Mouse (Mus musculus) T-helper 17 cell (primary cell): ENCODE results near the gene Pga5.

Experiments
- in situ Hi-C, 2 experiments: fragments of 300-600 bp; cut with MboI, MseI; formaldehyde crosslinking; loops; 1 replicate in 1 of 2; 2 replicates in 1 of 2; pipeline ENCODE4 v1.15.1; 2025; ENCODE audit warnings: high pct_unique_total_duplicates in 2 of 2

Pga5 gene

DNA sequence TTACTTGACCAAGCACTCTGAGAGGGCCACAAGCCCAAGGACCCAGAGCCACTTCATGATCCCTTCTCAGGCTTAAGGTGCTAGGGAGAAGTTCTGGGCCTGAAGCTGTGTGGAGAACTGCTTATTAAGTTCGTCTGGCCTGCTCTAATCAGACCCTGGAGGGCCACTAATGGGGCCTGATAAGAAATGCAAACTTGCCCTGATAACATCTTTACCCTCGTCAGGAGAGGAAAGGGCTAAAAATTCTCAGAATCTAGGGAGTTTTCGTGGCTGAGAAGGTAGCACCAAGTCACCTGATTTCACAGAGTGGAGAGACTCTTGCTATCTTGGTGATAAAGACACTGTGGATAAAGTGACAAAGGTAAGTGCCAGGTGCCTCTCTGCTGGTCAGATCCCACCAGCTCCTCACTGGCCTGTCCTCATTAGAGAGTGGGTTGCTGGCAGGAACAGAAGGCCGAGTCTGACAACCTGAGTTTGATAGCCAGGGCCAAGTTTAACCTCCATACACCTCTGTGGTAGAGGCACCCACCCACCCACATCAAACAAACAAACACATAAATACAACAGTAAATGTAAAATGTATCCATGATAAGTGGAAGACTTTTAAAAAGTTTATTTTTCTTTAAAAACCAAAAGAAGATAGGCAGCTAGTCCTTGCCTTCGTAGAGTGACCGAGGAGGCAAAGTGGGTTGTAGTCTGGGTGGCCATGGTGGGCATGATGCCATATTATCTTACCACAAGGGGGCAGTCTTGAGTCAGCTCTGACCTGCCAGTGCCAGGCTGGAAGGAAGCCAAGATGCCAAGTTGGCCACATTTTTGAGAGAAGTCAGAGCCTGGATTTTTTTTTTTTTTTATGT, at the start of gene Pga5:
Gene Pga5, minus strand, starts transcription at position 157 of the 857 bp plus-strand sequence.
- in situ Hi-C loops: no loop called here

DNA sequence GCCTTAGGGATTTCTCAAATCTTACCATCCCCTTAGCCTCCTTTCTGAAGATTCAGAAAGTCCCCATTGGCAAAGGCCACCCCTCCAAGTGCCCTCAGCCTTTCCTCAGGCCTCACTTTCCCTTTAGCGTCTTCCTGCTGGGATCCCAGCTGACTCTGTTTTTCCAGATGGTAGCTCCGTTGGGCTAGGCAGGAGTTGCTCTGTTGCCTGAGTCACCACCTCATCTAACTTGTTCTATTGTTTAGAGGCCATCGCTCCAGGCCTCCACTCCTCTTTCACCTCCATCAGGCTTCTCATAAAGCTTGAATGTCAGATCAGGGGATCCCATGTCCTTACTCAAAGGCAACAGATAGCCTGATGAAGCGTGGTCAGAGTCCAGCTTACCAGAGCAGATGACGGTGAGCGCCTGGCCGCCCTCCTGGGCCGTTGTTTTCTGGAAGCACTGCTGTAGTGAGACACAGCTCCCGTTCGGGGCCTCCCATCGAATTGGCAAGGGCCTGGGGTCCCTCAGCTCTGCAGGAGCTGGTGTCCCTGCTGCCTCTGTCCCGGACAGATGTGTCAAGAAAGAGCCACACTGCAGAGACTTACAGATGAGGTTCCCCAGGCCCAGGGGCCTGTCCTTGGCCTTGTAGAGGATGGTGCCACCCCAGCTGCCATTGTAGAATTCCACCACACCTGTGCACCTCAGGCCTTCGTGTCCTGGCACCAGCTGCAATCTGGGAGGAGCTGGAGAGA, 46.9 kb upstream of the Pga5 start:
- in situ Hi-C loops: no loop called here

DNA sequence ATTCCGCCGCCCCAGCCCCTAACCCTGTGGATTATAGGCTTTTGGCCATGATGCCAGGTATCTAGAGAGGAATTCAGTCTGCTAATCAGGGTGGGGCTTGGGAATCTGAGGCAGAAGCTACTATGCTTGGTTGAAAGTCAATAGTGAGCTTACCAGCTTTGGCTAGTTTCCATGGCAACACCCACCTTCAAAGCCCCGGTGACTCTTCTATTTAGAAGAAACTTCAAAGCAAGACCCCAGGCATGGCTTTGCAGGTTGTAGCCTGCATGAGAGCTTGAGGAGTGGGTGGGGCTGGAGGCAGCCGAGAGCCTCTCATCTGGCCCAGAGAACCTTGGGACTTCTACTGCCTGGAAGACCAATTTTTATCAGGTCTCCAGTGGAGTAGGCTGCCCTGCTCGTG, 45.8 kb upstream of the Pga5 start:
- in situ Hi-C loops: no loop called here

DNA sequence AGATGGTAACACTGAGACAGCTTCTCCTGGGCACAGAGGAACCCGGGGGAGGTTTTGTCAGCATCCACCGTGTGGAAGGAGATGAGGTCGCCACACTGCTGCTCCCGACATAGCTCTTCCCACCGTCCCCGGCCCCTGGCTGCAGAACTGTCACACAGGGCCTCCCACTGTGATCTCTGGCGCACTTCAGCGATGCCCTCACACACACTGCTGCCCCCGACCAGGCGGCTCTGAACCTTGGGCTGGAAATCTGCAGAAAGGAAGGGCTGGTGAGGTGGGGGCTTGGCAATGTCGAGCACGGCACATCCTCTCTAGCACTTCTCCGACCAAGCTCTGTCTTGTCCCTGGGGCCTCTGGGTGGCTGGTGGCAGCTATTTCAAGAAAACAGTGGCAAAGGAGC, 45.2 kb upstream of the Pga5 start:
- in situ Hi-C loops: no loop called here

DNA sequence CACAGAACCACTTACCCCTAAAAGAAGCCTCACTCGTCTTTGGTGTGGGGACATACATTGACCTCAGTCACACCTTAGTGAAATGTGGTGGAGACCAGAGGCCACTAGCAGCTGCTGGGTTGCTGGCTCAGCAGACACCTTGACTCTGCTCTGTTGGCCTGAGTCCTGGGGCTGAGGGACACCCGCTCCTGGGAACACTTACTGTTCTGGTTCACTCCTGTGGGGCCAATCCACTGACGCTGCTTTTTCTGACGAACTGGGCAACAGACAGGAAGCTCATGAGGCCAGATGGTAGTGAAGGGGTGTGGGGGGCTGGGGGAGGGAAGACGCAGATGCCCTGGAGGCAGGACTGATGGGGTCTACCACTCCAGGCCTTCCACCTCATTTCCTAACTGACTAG, 43.2 kb upstream of the Pga5 start:
- in situ Hi-C loops: no loop called here

DNA sequence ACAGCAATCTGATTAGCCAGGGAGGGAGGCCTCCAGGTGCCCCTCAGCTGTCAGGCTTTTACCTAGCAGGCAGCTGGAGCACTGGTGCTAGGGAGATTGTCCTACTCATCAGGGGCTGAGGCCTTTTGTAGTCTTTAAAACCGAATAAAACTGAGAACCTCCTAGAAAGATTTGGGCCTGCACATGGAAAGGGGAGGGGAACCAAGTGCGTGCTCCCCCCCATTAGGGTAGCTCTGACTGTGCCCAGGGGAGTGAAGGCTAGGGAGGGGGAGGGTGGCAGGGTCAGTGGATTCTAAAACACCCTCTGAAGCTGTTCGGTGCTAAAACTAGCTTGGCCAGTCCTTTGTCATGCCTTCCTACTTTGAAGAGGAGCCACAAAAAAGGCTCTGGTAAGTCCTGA, 42.7 kb upstream of the Pga5 start:
- in situ Hi-C loops: no loop called here

DNA sequence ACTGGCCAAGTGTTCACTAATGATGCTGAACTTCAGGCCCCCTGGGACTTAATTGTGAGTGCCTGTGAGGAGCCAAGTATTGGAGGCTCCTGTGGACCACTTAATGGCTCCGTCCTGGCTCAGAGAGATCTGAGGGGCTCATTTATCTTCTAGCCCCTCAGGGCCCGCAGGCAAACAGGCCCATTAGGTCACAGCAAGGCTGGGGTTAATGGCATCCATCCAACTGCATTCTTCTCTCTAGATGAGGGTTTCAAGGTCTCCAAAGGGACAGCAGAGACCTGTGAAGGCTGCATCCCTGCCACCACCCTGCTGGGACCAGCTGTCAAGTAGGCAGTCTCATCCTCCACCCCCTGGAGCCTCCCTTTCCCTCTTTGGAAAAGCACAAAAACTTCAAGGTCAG, 41.9 kb upstream of the Pga5 start:
- in situ Hi-C loops: no loop called here

DNA sequence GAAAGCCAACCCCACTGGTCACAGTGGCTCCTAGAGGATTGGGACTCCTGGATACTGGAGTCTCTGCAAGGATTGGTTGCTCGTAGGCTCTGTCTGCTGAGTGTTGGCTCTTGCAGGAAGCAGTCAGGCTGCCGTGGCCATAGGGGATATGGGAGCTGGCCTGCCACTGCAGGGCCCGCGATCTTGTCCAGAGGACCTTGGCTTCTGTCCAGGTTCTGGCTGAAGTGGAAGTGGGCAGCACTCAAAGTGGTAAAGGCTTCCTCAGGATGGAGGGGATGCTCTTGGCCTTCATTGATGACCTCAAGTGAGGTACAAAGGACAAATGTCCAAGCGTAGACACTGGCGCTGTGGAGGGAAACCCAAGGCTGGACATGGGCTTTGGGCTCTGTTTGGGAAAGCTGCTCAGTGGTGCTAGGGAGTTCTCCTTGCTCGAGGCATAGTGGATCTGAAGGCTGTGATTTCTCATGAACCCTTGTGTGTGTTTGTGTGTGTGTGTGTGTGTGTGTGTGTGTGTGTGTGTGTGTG, 40.4 kb upstream of the Pga5 start:
- in situ Hi-C loops: no loop called here

DNA sequence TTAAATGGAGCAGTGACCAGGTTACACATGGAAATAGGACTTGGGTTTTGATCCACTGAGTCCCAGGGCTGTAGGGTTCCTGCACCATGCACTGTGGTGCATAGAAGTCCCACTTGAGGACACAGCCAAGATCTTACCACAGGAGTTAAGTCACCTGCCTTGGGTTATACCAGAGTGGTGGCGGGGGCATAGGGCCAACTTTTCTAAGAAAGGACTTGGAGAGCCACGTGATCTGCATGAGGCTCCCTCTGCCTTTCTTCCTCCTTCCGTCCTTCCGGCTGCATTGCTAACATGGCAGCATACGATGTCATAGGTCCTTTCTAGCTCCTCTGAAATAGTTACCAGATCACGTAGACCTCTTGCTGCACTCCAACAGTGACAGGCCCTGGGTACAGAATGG, 37.6 kb upstream of the Pga5 start:
- in situ Hi-C loops: no loop called here

DNA sequence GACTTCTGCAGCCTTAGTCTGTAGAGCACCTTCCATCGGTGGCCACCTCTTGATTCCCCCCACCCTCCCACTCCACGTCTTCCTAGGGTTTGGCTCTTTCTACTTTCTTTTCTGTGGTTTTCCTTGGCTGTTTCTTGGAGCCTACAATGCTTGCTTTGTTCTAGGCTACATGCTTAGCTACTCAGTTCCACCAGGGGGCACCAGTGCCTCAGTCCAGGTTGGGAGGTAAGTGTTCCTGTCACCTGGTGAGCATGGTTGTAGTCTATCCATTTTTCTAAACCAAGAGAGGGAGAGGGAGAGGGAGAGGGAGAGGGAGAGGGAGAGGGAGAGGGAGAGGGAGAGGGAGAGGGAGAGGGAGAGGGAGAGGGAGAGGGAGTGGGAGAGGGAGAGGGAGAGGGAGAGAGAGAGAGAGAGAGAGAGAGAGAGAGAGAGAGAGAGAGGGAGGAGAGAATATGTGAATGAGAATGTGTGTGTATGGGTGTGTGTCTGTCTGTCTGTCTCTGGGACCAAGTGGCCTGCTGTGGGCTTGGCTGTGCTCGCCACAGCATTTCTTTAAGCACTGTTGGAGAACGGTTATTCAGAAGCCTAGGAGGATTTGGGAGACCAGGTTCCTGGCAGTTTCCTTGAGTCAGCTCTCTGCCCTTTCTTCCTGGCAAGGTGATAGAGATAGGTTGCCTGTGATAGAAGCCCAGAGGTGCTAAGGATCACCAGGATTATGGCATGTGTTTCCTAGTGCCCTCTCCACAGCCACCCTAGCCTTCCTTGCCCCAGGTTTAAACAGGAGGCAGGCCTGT, 37.0 kb upstream of the Pga5 start:
- in situ Hi-C loops: no loop called here

DNA sequence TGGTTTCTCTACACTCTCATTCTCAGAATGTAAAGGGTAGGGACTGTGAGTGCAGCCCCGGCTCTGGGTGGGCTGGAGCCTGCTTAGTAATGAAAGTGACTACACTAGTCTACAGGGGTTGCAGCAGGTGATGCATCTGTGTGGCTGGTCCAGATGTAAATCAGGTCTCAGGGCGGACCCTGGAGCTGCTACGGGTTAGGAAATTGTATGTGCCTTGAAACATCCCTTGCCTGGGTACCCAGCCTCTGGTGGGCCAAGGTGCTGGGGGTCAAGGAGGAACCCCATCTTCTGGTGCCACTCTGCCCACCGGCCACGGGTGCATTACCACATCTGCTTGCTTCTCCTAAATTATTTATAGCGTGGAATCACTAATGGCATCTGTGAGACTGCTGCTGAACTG, 36.3 kb upstream of the Pga5 start:
- in situ Hi-C loops: no loop called here

DNA sequence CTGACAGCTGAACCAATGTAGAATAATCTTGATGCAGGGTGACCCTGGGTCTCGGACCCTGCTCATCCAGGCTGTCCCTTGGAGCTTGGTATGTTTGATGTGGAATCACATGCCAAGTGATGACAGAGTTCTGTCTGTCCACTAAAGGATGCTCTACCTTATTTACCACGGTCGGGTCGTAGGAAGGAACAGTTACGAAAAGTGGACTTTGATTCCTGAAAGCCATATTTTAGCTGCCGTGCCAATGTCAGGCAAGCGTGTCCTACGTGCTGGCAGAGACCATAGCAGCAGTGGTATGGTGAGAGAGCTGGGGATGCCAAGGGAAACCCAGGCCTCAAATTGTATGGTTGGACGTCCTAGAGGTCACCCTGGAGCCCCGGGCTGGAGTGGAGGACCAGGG, 35.7 kb upstream of the Pga5 start:
- in situ Hi-C loops: no loop called here

DNA sequence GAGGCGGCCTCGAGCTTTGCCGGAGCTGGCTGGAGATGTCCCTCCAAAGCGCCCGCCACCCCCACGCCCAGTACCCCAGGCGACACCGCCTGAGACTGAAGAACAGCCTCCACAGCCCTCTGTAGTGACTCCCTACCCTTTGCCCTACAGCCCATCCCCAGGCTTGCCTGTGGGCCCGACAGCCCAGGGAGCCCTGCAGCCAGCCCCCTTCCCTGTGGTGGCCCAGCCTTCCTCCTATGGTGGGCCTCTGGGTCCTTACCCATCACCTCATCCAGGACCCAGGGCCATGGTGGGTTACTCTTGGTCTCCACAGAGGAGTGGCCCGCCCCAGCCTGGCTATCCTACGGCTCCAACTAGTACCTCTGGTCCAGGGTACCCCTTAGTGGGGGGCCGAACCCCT, 34.8 kb upstream of the Pga5 start:
- in situ Hi-C loops: no loop called here

DNA sequence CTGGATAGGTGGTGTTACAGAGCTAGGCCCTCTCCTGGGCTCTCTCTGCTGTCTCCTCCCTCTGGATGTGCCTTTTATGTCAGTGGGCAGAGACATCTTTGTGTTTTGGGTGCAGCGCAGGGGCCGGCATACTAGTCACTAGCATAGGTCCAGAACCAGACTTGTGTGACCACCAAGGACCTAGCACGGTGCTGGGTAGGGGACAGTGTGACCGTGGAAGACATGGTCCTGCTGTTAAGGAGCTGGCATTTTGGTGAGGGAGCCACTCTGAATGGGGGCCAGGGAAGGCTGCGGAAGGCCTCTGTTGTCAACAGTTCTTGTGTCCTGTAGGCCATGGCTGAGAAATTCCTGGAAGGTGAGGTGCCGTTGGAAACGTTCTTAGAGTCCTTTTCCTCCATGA, 34.3 kb upstream of the Pga5 start:
- in situ Hi-C loops: no loop called here

DNA sequence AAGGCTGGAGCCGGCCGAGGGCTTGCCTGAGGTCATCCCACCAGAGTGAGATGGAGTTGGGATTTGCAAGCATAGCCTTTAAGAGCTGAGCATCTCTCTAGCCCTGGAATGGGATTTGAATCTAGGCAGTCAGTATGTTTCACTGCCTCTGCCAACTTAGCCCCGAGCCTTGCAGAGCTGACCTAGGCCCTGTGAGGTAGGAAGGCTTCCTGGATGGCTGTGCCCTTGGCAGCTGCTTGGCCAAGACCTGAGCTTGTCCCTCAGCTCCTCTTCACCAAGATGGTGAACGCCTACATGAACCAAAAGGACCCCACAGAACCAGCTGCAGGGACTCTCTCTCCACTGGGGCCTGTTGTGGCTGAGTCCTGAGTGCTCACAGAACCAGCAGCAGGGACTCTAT, 32.9 kb upstream of the Pga5 start:
- in situ Hi-C loops: no loop called here

DNA sequence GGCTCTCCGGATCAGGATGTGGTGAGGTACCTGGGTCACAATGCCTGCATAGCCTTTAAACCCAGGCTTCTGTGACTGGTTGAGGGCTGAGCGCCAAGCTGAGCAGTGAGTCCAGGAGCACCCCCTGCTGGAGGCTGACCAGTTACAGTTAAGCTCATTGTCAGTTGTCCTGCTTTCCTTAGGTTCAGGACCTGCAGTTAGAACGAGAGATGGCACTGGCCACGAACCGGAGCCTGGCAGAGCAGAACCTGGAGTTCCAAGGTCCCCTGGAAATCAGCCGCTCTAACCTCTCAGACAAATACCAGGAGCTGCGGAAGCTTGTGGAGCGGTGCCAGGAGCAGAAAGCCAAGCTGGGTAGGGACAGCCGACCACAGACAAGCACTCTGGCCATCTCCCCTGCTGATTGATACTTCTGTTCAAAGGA, 32.2 kb upstream of the Pga5 start:
- in situ Hi-C loops: no loop called here

DNA sequence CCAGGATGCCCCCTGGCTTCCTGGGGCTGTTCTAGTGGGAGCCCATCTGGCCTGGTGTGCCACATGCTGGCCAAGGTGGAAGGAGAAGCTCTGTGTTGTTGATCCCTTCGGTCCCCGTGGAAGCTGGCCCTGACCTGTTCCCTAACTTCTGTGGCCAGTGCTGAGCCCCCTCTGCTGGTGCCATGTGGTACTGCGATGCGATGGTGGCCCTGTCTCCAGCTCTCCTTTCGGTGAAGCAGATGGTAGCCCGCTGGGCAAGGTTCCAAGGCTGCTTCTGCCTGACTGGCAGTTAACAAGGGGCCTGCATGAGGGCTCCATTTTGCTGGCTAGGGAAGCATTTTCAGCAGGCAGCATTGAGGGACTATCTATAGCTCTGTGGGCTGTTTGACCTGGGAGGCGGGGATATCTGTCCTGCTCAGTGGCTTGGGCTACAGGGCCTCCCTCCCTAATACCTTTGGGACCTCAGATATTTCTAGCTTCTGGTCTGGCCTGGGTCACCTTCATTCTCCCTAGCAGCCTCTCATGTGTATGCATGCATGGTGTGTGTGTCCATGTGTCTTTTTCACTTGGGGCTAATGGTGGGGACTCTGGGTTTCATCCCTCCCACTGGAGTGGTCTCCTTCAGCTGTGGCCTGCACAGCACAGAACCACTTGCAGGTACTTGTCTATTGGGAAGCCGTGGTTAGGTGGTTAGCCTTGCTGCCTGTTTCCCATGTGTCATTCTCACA, 31.7 kb upstream of the Pga5 start:
- in situ Hi-C loops: no loop called here

DNA sequence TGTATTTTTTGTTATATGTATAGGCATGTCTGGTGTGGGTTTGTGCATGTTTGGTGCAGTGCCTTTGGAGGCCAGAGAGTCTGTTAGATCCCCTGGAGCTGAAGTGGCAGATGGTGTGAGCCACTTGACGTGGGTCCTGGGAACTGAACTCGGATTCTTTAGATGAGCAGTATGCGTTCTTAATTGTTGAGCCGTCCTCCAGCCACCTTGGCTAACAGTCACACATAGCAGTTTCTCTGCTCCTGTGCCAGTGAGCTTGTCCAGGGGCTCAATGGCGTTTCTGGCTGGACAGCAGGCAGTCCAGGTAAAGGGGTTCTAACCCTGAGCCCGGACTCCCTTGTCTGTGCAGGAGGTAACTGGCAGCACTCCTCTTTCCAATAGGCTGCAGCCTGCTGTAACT, 31.0 kb upstream of the Pga5 start:
- in situ Hi-C loops: no loop called here

DNA sequence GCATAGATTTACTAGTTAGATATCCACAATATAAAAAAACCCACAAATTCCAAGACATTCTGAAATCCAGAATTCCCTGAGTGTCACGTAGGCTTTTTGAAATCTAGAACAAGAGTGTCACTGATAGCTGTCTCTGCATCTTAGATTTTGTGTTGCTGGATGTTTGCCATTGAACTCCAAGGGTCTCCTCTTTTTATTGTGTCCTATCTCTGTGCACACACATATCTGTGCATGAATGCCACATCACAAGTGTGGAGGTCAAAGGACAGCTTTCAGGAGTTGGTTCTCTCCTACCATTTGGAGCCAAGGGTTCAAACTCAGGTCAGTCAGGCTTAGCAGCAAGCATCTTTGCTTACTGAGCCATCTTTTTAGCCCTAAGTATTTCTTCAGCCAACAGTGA, 30.0 kb upstream of the Pga5 start:
- in situ Hi-C loops: no loop called here

DNA sequence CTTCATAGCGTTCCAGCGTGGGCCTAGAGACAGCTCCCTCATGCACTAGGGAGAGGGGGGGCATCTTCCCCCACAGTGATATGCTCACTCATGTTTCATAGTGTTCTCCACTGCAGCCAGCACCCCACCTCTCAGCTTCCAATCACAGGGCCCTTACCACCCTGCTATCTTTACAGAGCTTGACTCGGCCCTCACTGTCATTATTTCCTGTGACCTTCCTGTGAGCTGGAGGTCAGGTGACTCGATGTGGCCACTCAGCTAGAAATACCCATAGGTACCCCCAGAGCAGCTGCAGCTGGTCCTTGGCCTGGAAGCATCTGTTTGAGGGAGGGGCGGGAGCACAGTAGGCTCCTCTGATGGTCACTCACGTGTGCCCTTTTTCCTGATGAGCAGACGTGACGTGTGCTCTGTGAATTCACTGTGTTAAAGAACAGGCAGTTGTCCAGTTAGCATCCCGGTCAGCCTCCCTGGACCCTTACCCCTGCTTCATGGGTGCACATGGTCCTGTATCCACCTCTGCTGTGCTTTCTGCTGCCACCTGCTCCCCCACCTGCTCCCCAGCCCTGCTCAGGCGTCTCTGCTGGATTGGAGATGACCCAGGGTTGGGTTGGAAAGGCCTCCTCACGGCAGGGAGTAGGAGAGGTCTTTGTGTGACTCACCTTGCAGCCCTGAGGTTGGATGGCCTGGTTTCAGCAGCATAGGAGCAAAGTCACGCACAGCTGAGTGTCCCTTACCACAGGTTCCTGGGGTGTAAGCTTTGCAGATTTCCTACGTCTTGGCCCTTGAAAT, 29.4 kb upstream of the Pga5 start:
- in situ Hi-C loops: no loop called here

DNA sequence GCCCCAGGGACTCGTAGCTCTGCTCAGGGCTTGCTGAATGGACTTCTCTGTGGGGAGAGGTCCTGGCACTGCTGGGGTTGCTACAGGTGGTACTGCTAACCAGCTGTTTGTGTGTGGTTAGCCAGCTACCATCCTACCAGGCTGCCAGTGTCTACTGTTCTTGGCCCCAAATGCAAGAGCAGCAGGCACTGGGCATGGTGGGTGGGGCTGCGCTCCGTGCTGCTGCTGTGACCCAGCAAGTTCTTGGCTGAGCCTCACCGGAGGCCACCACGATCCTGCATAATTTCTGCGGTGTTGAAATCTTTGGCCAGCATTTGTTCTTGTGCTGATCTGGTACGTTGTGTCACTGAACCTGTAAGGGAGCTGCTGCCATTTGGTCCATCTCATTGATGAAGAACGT, 25.6 kb upstream of the Pga5 start:
- in situ Hi-C loops: no loop called here
